Mouse (Mus musculus) adrenal gland, adult 18-20 months (tissue): ENCODE results near the gene BC048562. TPM values are rescaled to one million over a fixed set of nuclear protein-coding genes. Genes with fewer than 3 reads are reported as not detected.

Source experiments
- DNase-seq, 2 experiments: peaks; one replicate each; pipeline ENCODE4 v3.0.0; 2021 to 2022; ENCODE audit warnings: low spot score in 2 of 2
- long read RNA-seq, 2 experiments: library from polyadenylated mRNA; stranded (forward); transcript quantifications; one replicate each; pipeline ENCODE4 v2.0.0; 2021
- total RNA-seq, 2 experiments: library from RNA; stranded (reverse); gene quantifications; 1 replicate in 1 of 2; 2 replicates in 1 of 2; pipeline ENCODE4 v1.2.3; 2021

Gene BC048562
- total RNA-seq = not detected
- long read RNA-seq, experiment 1 = 0 reads
- long read RNA-seq, experiment 2 = 0 reads

GRCm38 (mm10) chr9:108436182-108436581 is at the start of gene BC048562:
BC048562 (plus strand) TSS chr9:108436482.
- no peak for DNase-seq

GRCm38 (mm10) chr9:108386816-108387215 is 49.5 kb upstream of the BC048562 start:
- no peak for DNase-seq

GRCm38 (mm10) chr9:108388601-108389000 is 47.7 kb upstream of the BC048562 start:
- no peak for DNase-seq

GRCm38 (mm10) chr9:108389220-108389619 is 47.1 kb upstream of the BC048562 start:
- no peak for DNase-seq

GRCm38 (mm10) chr9:108392676-108393075 is 43.6 kb upstream of the BC048562 start, which contains the start of gene 1700102P08Rik:
1700102P08Rik (plus strand) TSS chr9:108392805.
- DNase-seq = no peak

GRCm38 (mm10) chr9:108394191-108394590 is 42.1 kb upstream of the BC048562 start:
- no peak for DNase-seq

- DNase-seq = no peak
Measured at GRCm38 (mm10) chr9:108395427-108395826, 40.9 kb upstream of the BC048562 start.

GRCm38 (mm10) chr9:108398324-108398723 is 38.0 kb upstream of the BC048562 start:
- no peak for DNase-seq

GRCm38 (mm10) chr9:108401186-108401960 is 34.9 kb upstream of the BC048562 start:
- no peak for DNase-seq

GRCm38 (mm10) chr9:108403081-108403480 is 33.2 kb upstream of the BC048562 start:
- DNase-seq = no peak

- no peak for DNase-seq
Measured at GRCm38 (mm10) chr9:108404451-108404850, 31.8 kb upstream of the BC048562 start.

GRCm38 (mm10) chr9:108409535-108409934 is 26.7 kb upstream of the BC048562 start:
- DNase-seq = no peak

GRCm38 (mm10) chr9:108411381-108411942 is 24.8 kb upstream of the BC048562 start:
- no peak for DNase-seq

- peak in 1 of 2 experiments; percentile 36 for DNase-seq
Measured at GRCm38 (mm10) chr9:108412221-108412620, 24.1 kb upstream of the BC048562 start.

GRCm38 (mm10) chr9:108428384-108428783 is 7.9 kb upstream of the BC048562 start, which contains the start of gene Ccdc36:
Ccdc36 (minus strand) TSS chr9:108428484.
- no peak for DNase-seq

- no peak for DNase-seq
Measured at GRCm38 (mm10) chr9:108431431-108432067, 4.7 kb upstream of the BC048562 start.

GRCm38 (mm10) chr9:108439176-108439575 is 2.9 kb downstream of the BC048562 start:
- no peak for DNase-seq

- no peak for DNase-seq
Measured at GRCm38 (mm10) chr9:108440485-108440884, 4.2 kb downstream of the BC048562 start.

- no peak for DNase-seq
Measured at GRCm38 (mm10) chr9:108441236-108441919, 5.1 kb downstream of the BC048562 start.

GRCm38 (mm10) chr9:108445125-108445524 is 8.8 kb downstream of the BC048562 start:
- no peak for DNase-seq

GRCm38 (mm10) chr9:108449860-108450259 is 13.6 kb downstream of the BC048562 start:
- no peak for DNase-seq
